Mouse (Mus musculus) kidney, embryonic 16.5 days (tissue): ENCODE results near the gene Gm3411. TPM values are rescaled to one million over a fixed set of nuclear protein-coding genes. Genes with fewer than 3 reads are reported as not detected.
"Not testable (repeated sequence)": the region's sequence is repeated elsewhere in the genome, so short reads cannot be mapped to it uniquely, and the experiment has no call there.

Experiments
- ATAC-seq: fragments of 200-750 bp; cut with Nextera tagmentation; 2 replicates; pipeline ENCODE4 v1.8.0; 2017; ENCODE audit warnings: moderate TSS enrichment; ENCODE audit not compliant: low FRiP score, low TSS enrichment
- H3K27ac ChIP-seq: fragments of 300-500 bp; sonication (generic); 2 replicates; pipeline ENCODE4 v1.5.1; 2014; ENCODE audit warnings: low read length
- H3K27me3 ChIP-seq: fragments of 300-500 bp; sonication (generic); 2 replicates; pipeline ENCODE4 v1.6.1; 2014; ENCODE audit warnings: low read length, control low read depth, mixed read lengths; ENCODE audit not compliant: insufficient read depth
- H3K36me3 ChIP-seq: fragments of 300-500 bp; sonication (generic); 2 replicates; pipeline ENCODE4 v1.6.1; 2014; ENCODE audit warnings: low read length, control low read depth, mixed read lengths; ENCODE audit not compliant: insufficient read depth
- H3K4me1 ChIP-seq: fragments of 300-500 bp; sonication (generic); 2 replicates; pipeline ENCODE4 v1.6.1; 2014; ENCODE audit warnings: low read length, control low read depth, mixed read lengths; ENCODE audit not compliant: insufficient read depth
- H3K4me2 ChIP-seq: fragments of 300-500 bp; sonication (generic); replicated peaks from 2 replicates; pipeline ENCODE4 v1.6.1; 2014; ENCODE audit warnings: low read depth, low read length
- H3K4me3 ChIP-seq: fragments of 300-500 bp; sonication (generic); 2 replicates; pipeline ENCODE4 v1.5.1; 2014; ENCODE audit warnings: mild to moderate bottlenecking, low read length
- H3K9ac ChIP-seq: fragments of 300-500 bp; sonication (generic); replicated peaks from 2 replicates; pipeline ENCODE4 v1.6.1; 2014; ENCODE audit warnings: low read length
- H3K9me3 ChIP-seq: fragments of 300-500 bp; sonication (generic); 2 replicates; pipeline ENCODE4 v1.6.1; 2016; ENCODE audit warnings: low read length, control low read depth
- WGBS: fragments of 180-500 bp; shearing (Covaris S2); extraction: QIAGEN DNeasy Blood & Tissue Kit; methylation state at CpG from one replicate; pipeline ENCODE4 v1.1.7; 2014; 5-methylcytosine and 5-hydroxymethylcytosine counted together
- polyA plus RNA-seq: library from polyadenylated mRNA; unstranded; fragments of >200 nt; fragmentation: Nextera tagmentation; extraction: Ambion mirVana; gene quantifications from 2 replicates; pipeline ENCODE4 v1.2.1, GENCODE M21; 2015

The Gm3411 gene
- 0.94 and 1.5 TPM in 2 replicates for polyA plus RNA-seq

DNA sequence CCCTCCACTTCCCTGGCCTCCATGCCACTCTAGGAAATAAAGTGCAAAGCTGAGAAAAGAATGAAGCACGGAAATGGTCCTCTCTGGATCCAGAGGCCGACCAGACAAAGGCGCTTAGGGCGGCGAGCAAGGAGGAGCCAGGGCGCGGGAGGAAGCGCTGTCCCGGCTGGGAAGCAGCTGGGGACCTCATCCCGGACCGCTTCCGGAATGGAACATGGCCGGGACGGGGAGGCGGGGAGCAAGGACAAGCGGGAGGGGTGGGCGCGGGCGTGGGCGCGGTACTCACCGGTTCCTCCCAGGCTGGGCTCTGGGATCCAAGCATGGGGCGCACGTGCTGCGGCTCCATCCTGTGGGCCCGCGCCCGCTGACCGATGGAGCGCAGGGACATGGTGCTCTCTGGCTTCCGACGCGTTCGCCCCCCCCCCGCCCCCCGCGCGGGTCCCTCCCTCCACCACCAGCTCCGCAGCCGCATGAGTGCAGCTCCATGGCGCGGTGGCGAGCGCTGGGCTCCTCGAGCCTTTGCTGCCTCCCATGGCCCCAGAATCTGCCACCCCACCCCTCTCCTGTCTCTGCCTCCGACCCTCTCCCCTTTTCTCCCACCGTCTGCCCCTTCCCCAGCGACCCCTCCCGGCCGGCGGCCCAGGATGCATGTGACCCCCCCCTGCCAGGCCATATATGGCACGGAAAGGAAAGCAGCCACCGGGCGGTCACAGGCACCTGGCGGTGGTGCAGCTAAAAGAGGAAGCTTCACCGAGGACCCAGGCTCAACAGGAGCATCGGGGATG is at the start of gene Gm3411:
Gm3411 (minus strand) TSS at position 320 of the 785 bp plus-strand sequence.
- 2% methylated on average over 37 of the region's 57 CpGs for WGBS
- H3K9me3 ChIP-seq, ATAC-seq, H3K36me3 ChIP-seq, H3K27ac ChIP-seq, H3K4me1 ChIP-seq, H3K27me3 ChIP-seq: not testable (repeated sequence)
- peak within 1 kb of the TSS; percentile 62 for H3K4me2 ChIP-seq
- peak within 1 kb of the TSS; percentile 49 for H3K4me3 ChIP-seq
- 0 out of 2 replicates have a peak within 1 kb of the TSS, but pooled peaks have one; percentile 44 for H3K9ac ChIP-seq

DNA sequence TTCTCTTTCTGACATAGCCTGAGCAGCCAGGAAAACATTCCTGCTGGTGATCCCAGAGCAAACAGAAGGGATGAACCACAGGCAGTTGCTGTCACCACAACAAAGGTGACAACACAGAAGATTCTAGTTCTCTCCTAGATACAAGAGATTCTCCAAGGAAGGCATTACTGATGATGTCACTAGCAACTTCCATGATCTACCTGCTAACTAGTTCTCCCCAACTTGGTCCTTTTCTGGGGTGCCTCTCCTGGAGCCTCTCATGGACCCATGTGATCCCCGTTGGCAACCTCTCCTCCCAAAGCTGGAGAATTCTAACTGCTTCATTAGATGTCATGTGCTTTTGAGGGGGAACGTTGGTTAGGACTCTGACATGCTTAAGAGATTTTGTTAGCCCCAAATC is 17.7 kb upstream of the Gm3411 start, which contains the start of gene Gm21103:
Gm21103 (minus strand) TSS at position 101 of the 400 bp plus-strand sequence.
- not testable (repeated sequence) for H3K4me2 ChIP-seq, H3K27ac ChIP-seq, H3K9me3 ChIP-seq, H3K27me3 ChIP-seq, H3K4me3 ChIP-seq, H3K4me1 ChIP-seq, H3K36me3 ChIP-seq, ATAC-seq, H3K9ac ChIP-seq
- 82% methylated on average over 2 of the region's 2 CpGs for WGBS

DNA sequence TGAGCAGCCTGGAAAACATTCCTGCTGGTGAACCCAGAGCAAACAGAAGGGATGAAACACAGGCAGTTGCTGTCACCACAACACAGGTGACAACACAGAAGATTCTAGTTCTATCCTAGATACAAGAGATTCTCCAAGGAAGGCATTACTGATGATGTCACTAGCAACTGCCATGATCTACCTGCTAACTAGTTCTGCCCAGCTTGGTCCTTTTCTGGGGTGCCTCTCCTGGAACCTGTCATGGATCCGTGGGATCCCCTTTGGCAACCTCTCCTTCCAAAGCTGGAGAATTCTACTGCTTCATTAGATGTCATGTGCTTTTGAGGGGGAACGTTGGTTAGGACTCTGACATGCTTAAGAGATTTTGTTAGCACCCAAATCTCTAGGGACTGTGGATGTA is 67.9 kb downstream of the Gm3411 start, which contains the start of gene Gm21560:
Gm21560 (minus strand) TSS at position 101 of the 400 bp plus-strand sequence.
- H3K9me3 ChIP-seq, H3K4me2 ChIP-seq, ATAC-seq, H3K27ac ChIP-seq, H3K9ac ChIP-seq, H3K36me3 ChIP-seq, H3K4me1 ChIP-seq, H3K4me3 ChIP-seq, H3K27me3 ChIP-seq: not testable (repeated sequence)
- WGBS: 69% methylated on average over 1 of the region's 2 CpGs

Other genes starting within 250 kb of the Gm3411 start
- not detected in 2 replicates for gene Gm6337, start 229.0 kb downstream of the Gm3411 start, polyA plus RNA-seq
- 0.46 and 0.55 TPM in 2 replicates for gene Gm8206, start 193.3 kb downstream of the Gm3411 start, polyA plus RNA-seq
- 1.0 and 1.5 TPM in 2 replicates for gene Gm3468, start 178.6 kb downstream of the Gm3411 start, polyA plus RNA-seq
- not detected in 2 replicates for gene Gm3476, start 161.4 kb downstream of the Gm3411 start, polyA plus RNA-seq
- gene Gm21560, start 68.0 kb downstream of the Gm3411 start, polyA plus RNA-seq: not detected in 2 replicates
- gene Gm21103, start 17.6 kb upstream of the Gm3411 start, polyA plus RNA-seq: not detected in 2 replicates
- gene Gm3618, start 56.4 kb upstream of the Gm3411 start, polyA plus RNA-seq: not detected in 2 replicates
- gene Gm16440, start 103.1 kb upstream of the Gm3411 start, polyA plus RNA-seq: not detected in 2 replicates
- 0.24 and 0.78 TPM in 2 replicates for gene Gm3591, start 125.2 kb upstream of the Gm3411 start, polyA plus RNA-seq
- gene Gm3594, start 157.4 kb upstream of the Gm3411 start, polyA plus RNA-seq: not detected in 2 replicates